Mouse (Mus musculus) limb, embryonic 14.5 days (tissue): ENCODE results near the gene Mark4. TPM values are rescaled to one million over a fixed set of nuclear protein-coding genes. Genes with fewer than 3 reads are reported as not detected.

Experiments used
- ATAC-seq: fragments of 200-750 bp; cut with Nextera tagmentation; 2 replicates; pipeline ENCODE4 v1.8.0; 2017; ENCODE audit warnings: low read depth, moderate number of reproducible peaks, moderate TSS enrichment; ENCODE audit not compliant: low FRiP score
- DNase-seq: peaks from one replicate; pipeline ENCODE4 v3.0.0-alpha.2; 2015; ENCODE audit warnings: low spot score
- H3K27ac ChIP-seq: fragments of 300-500 bp; sonication (generic); replicated peaks from 2 replicates; pipeline ENCODE4 v1.5.1; 2014; ENCODE audit warnings: low read depth, mild to moderate bottlenecking, low read length, moderate library complexity, mixed read lengths
- H3K27me3 ChIP-seq: fragments of 300-500 bp; sonication (generic); 2 replicates; pipeline ENCODE4 v1.6.1; 2014; ENCODE audit warnings: low read length, mixed read lengths; ENCODE audit not compliant: control insufficient read depth, insufficient read depth
- H3K36me3 ChIP-seq: fragments of 300-500 bp; sonication (generic); 2 replicates; pipeline ENCODE4 v1.6.1; 2014; ENCODE audit warnings: mild to moderate bottlenecking, low read length, moderate library complexity, mixed read lengths; ENCODE audit not compliant: control insufficient read depth, insufficient read depth
- H3K4me1 ChIP-seq: fragments of 300-500 bp; sonication (generic); 2 replicates; pipeline ENCODE4 v1.6.1; 2014; ENCODE audit warnings: antibody characterized with exemption, low read length, mixed read lengths; ENCODE audit not compliant: control insufficient read depth, insufficient read depth
- H3K4me2 ChIP-seq: fragments of 300-500 bp; sonication (generic); replicated peaks from 2 replicates; pipeline ENCODE4 v1.6.1; 2014; ENCODE audit warnings: low read depth, mild to moderate bottlenecking, low read length, moderate library complexity; ENCODE audit not compliant: severe bottlenecking
- H3K4me3 ChIP-seq: fragments of 300-500 bp; sonication (generic); replicated peaks from 2 replicates; pipeline ENCODE4 v1.5.1; 2014; ENCODE audit warnings: low read length
- H3K9ac ChIP-seq: fragments of 300-500 bp; sonication (generic); 2 replicates; pipeline ENCODE4 v1.6.1; 2014; ENCODE audit warnings: mild to moderate bottlenecking, low read depth, low read length, moderate library complexity; ENCODE audit not compliant: severe bottlenecking
- H3K9me3 ChIP-seq: fragments of 300-500 bp; sonication (generic); 2 replicates; pipeline ENCODE4 v1.6.1; 2016; ENCODE audit warnings: low read length; ENCODE audit not compliant: control insufficient read depth
- POLR2A ChIP-seq: fragments of 200-500 bp; IDR thresholded peaks from 2 replicates; pipeline ENCODE4 v1.8.0; 2012; ENCODE audit warnings: inconsistent platforms, mild to moderate bottlenecking, moderate library complexity, borderline replicate concordance; ENCODE audit not compliant: insufficient read depth, insufficient read length; ENCODE audit errors: extremely low read depth
- WGBS: fragments of 180-500 bp; shearing (Covaris S2); extraction: QIAGEN DNeasy Blood & Tissue Kit; methylation state at CpG from one replicate; pipeline ENCODE4 v1.1.7; 2014; 5-methylcytosine and 5-hydroxymethylcytosine counted together
- microRNA counts: library from miRNA; unstranded; fragments of <30 nt; microRNA quantifications from one replicate; lab custom pipeline; 2016
- microRNA-seq: library from miRNA; unstranded; fragments of <30 nt; microRNA quantifications from one replicate; pipeline ENCODE4, GENCODE M21; 2016
- polyA plus RNA-seq, 2 experiments: library from polyadenylated mRNA; depleted of rRNA in 1 of 2; stranded (reverse) in 1 of 2; unstranded in 1 of 2; fragments of >200 nt; fragmentation: Nextera tagmentation in 1 of 2; extraction: Ambion mirVana in 1 of 2; gene quantifications; 2 replicates each; pipeline versions ENCODE4 v1.2.1 to v1.2.3; 2012 to 2014

The Mark4 gene
- polyA plus RNA-seq, 2 experiments, result 11.5 to 34.8 TPM

DNA sequence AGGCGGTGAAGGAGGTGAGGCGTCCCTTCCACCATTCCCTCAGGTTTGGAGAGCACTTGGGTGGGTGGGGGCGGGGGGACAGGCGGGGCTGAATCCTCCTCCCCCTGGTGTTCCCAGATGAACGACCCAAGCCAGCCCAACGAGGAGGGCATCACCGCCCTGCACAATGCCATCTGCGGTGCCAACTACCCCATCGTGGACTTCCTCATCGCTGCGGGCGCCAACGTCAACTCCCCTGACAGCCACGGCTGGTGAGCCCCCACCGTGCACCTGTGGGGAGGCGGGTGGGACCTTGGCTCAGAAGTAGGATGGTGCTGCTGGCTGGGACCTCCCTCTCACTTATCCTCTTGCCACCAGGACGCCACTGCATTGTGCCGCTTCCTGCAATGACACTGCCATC lies 83.3 kb downstream of the Mark4 start:
- H3K9ac ChIP-seq, result no peak overlapping the region
- H3K9me3 ChIP-seq, result no peaks in the 10 kb centered on the region
- no peak overlapping the region for H3K4me2 ChIP-seq
- no peak overlapping the region for H3K27ac ChIP-seq
- ATAC-seq, result no peak
- H3K36me3 ChIP-seq, result peaks cover 26% of the 10 kb centered on the region; the same call in 1 of the 2 replicates
- WGBS, result 80% methylated on average over 18 of the region's 18 CpGs
- H3K4me3 ChIP-seq, result no peak overlapping the region
- H3K4me1 ChIP-seq, result no peaks in the 10 kb centered on the region
- no peaks in the 10 kb centered on the region for H3K27me3 ChIP-seq
- no peak for DNase-seq
- TF ChIP-seq POLR2A, result no peak

MicroRNAs encoded within 50 kb of the gene (microRNA counts, 519-probe panel; counts per million panel counts)
- not detected for microRNA mmu-miR-343 (lab: Ali Mortazavi, UCI)

Small RNA genes lying within 50 kb of the gene (microRNA-seq; reads per million reads assigned to microRNA genes)
- not detected for gene Mir343

Other genes starting within 250 kb of the Mark4 start
- 9.2 and 15.5 TPM in 2 replicates for gene Gpr4, start 246.3 kb downstream of the Mark4 start, polyA plus RNA-seq (2012; rRNA removed)
- gene Gpr4, start 246.3 kb downstream of the Mark4 start, polyA plus RNA-seq (2014; fragmentation: Nextera tagmentation; extraction: Ambion mirVana), result 4.0 and 4.4 TPM in 2 replicates
- gene Opa3, start 230.5 kb downstream of the Mark4 start, polyA plus RNA-seq (2012; rRNA removed), result 19.6 and 23.6 TPM in 2 replicates
- gene Opa3, start 230.5 kb downstream of the Mark4 start, polyA plus RNA-seq (2014; fragmentation: Nextera tagmentation; extraction: Ambion mirVana), result 27.5 and 31.7 TPM in 2 replicates
- gene Vasp, start 187.0 kb downstream of the Mark4 start, polyA plus RNA-seq (2012; rRNA removed), result 126 and 169 TPM in 2 replicates
- 66.7 and 67.0 TPM in 2 replicates for gene Vasp, start 187.0 kb downstream of the Mark4 start, polyA plus RNA-seq (2014; fragmentation: Nextera tagmentation; extraction: Ambion mirVana)
- not detected in 2 replicates for gene Ppm1n, start 178.8 kb downstream of the Mark4 start, polyA plus RNA-seq (2012; rRNA removed)
- gene Ppm1n, start 178.8 kb downstream of the Mark4 start, polyA plus RNA-seq (2014; fragmentation: Nextera tagmentation; extraction: Ambion mirVana), result not detected in 2 replicates
- gene Rtn2, start 176.2 kb downstream of the Mark4 start, polyA plus RNA-seq (2012; rRNA removed), result 44.3 and 59.4 TPM in 2 replicates
- 22.5 and 30.6 TPM in 2 replicates for gene Rtn2, start 176.2 kb downstream of the Mark4 start, polyA plus RNA-seq (2014; fragmentation: Nextera tagmentation; extraction: Ambion mirVana)
- gene Fosb, start 148.8 kb downstream of the Mark4 start, polyA plus RNA-seq (2012; rRNA removed), result 0.69 and 0.88 TPM in 2 replicates
- gene Fosb, start 148.8 kb downstream of the Mark4 start, polyA plus RNA-seq (2014; fragmentation: Nextera tagmentation; extraction: Ambion mirVana), result 0.14 and 0.28 TPM in 2 replicates
- 72.3 and 93.5 TPM in 2 replicates for gene Ercc1, start 114.0 kb downstream of the Mark4 start, polyA plus RNA-seq (2012; rRNA removed)
- 74.3 and 86.1 TPM in 2 replicates for gene Ercc1, start 114.0 kb downstream of the Mark4 start, polyA plus RNA-seq (2014; fragmentation: Nextera tagmentation; extraction: Ambion mirVana)
- gene Cd3eap, start 99.3 kb downstream of the Mark4 start, polyA plus RNA-seq (2012; rRNA removed), result 13.7 and 19.4 TPM in 2 replicates
- 25.2 and 28.7 TPM in 2 replicates for gene Cd3eap, start 99.3 kb downstream of the Mark4 start, polyA plus RNA-seq (2014; fragmentation: Nextera tagmentation; extraction: Ambion mirVana)
- 33.8 and 39.3 TPM in 2 replicates for gene Ppp1r13l, start 99.1 kb downstream of the Mark4 start, polyA plus RNA-seq (2012; rRNA removed)
- 15.3 and 16.8 TPM in 2 replicates for gene Ppp1r13l, start 99.1 kb downstream of the Mark4 start, polyA plus RNA-seq (2014; fragmentation: Nextera tagmentation; extraction: Ambion mirVana)
- 58.1 and 73.8 TPM in 2 replicates for gene Ercc2, start 76.8 kb downstream of the Mark4 start, polyA plus RNA-seq (2012; rRNA removed)
- 11.3 and 12.6 TPM in 2 replicates for gene Ercc2, start 76.8 kb downstream of the Mark4 start, polyA plus RNA-seq (2014; fragmentation: Nextera tagmentation; extraction: Ambion mirVana)
- 11.5 and 12.8 TPM in 2 replicates for gene Klc3, start 54.7 kb downstream of the Mark4 start, polyA plus RNA-seq (2012; rRNA removed)
- gene Klc3, start 54.7 kb downstream of the Mark4 start, polyA plus RNA-seq (2014; fragmentation: Nextera tagmentation; extraction: Ambion mirVana), result 12.5 and 15.2 TPM in 2 replicates
- 89.9 and 125 TPM in 2 replicates for gene Ckm, start 54.0 kb downstream of the Mark4 start, polyA plus RNA-seq (2012; rRNA removed)
- gene Ckm, start 54.0 kb downstream of the Mark4 start, polyA plus RNA-seq (2014; fragmentation: Nextera tagmentation; extraction: Ambion mirVana), result 35.4 and 91.5 TPM in 2 replicates
- gene Exoc3l2, start 4.5 kb upstream of the Mark4 start, polyA plus RNA-seq (2012; rRNA removed), result 3.5 and 4.9 TPM in 2 replicates
- gene Exoc3l2, start 4.5 kb upstream of the Mark4 start, polyA plus RNA-seq (2014; fragmentation: Nextera tagmentation; extraction: Ambion mirVana), result 1.6 and 1.9 TPM in 2 replicates
- gene Bloc1s3, start 49.5 kb upstream of the Mark4 start, polyA plus RNA-seq (2012; rRNA removed), result 6.2 and 8.8 TPM in 2 replicates
- gene Bloc1s3, start 49.5 kb upstream of the Mark4 start, polyA plus RNA-seq (2014; fragmentation: Nextera tagmentation; extraction: Ambion mirVana), result 1.2 and 1.3 TPM in 2 replicates
- gene Trappc6a, start 49.6 kb upstream of the Mark4 start, polyA plus RNA-seq (2012; rRNA removed), result 58.0 and 71.6 TPM in 2 replicates
- gene Trappc6a, start 49.6 kb upstream of the Mark4 start, polyA plus RNA-seq (2014; fragmentation: Nextera tagmentation; extraction: Ambion mirVana), result 70.2 and 79.8 TPM in 2 replicates
- gene Nkpd1, start 59.0 kb upstream of the Mark4 start, polyA plus RNA-seq (2012; rRNA removed), result 0.29 and 0.36 TPM in 2 replicates
- 0.17 and 0.22 TPM in 2 replicates for gene Nkpd1, start 59.0 kb upstream of the Mark4 start, polyA plus RNA-seq (2014; fragmentation: Nextera tagmentation; extraction: Ambion mirVana)
- gene Ppp1r37, start 104.3 kb upstream of the Mark4 start, polyA plus RNA-seq (2012; rRNA removed), result 84.9 and 118 TPM in 2 replicates
- 5.6 and 6.4 TPM in 2 replicates for gene Ppp1r37, start 104.3 kb upstream of the Mark4 start, polyA plus RNA-seq (2014; fragmentation: Nextera tagmentation; extraction: Ambion mirVana)
- 2.2 and 2.7 TPM in 2 replicates for gene Zfp296, start 118.5 kb upstream of the Mark4 start, polyA plus RNA-seq (2012; rRNA removed)
- 0.68 and 1.8 TPM in 2 replicates for gene Zfp296, start 118.5 kb upstream of the Mark4 start, polyA plus RNA-seq (2014; fragmentation: Nextera tagmentation; extraction: Ambion mirVana)
- 70.6 and 75.8 TPM in 2 replicates for gene Gemin7, start 118.8 kb upstream of the Mark4 start, polyA plus RNA-seq (2012; rRNA removed)
- 171 TPM in 2 replicates for gene Gemin7, start 118.8 kb upstream of the Mark4 start, polyA plus RNA-seq (2014; fragmentation: Nextera tagmentation; extraction: Ambion mirVana)
- 174 and 235 TPM in 2 replicates for gene Clasrp, start 145.7 kb upstream of the Mark4 start, polyA plus RNA-seq (2012; rRNA removed)
- 46.5 and 57.5 TPM in 2 replicates for gene Clasrp, start 145.7 kb upstream of the Mark4 start, polyA plus RNA-seq (2014; fragmentation: Nextera tagmentation; extraction: Ambion mirVana)
- 13.4 and 15.7 TPM in 2 replicates for gene Relb, start 170.6 kb upstream of the Mark4 start, polyA plus RNA-seq (2012; rRNA removed)
- 9.8 and 10.5 TPM in 2 replicates for gene Relb, start 170.6 kb upstream of the Mark4 start, polyA plus RNA-seq (2014; fragmentation: Nextera tagmentation; extraction: Ambion mirVana)
- gene Clptm1, start 206.2 kb upstream of the Mark4 start, polyA plus RNA-seq (2012; rRNA removed), result 68.8 and 85.9 TPM in 2 replicates
- gene Clptm1, start 206.2 kb upstream of the Mark4 start, polyA plus RNA-seq (2014; fragmentation: Nextera tagmentation; extraction: Ambion mirVana), result 90.2 and 95.4 TPM in 2 replicates
- 1.2 and 1.4 TPM in 2 replicates for gene Apoc2, start 219.1 kb upstream of the Mark4 start, polyA plus RNA-seq (2012; rRNA removed)
- gene Apoc2, start 219.1 kb upstream of the Mark4 start, polyA plus RNA-seq (2014; fragmentation: Nextera tagmentation; extraction: Ambion mirVana), result 1.5 TPM in 1 of 2 replicates, not detected in the other
- not detected in 2 replicates for gene Gm44805, start 222.6 kb upstream of the Mark4 start, polyA plus RNA-seq (2012; rRNA removed)
- not detected in 2 replicates for gene Gm44805, start 222.6 kb upstream of the Mark4 start, polyA plus RNA-seq (2014; fragmentation: Nextera tagmentation; extraction: Ambion mirVana)
- gene Apoc4, start 222.7 kb upstream of the Mark4 start, polyA plus RNA-seq (2012; rRNA removed), result 0.14 TPM in 1 of 2 replicates, not detected in the other
- gene Apoc4, start 222.7 kb upstream of the Mark4 start, polyA plus RNA-seq (2014; fragmentation: Nextera tagmentation; extraction: Ambion mirVana), result not detected in 2 replicates
- gene Apoc1, start 233.8 kb upstream of the Mark4 start, polyA plus RNA-seq (2012; rRNA removed), result 9.1 and 16.4 TPM in 2 replicates
- gene Apoc1, start 233.8 kb upstream of the Mark4 start, polyA plus RNA-seq (2014; fragmentation: Nextera tagmentation; extraction: Ambion mirVana), result 30.7 and 36.5 TPM in 2 replicates
- gene Apoe, start 240.4 kb upstream of the Mark4 start, polyA plus RNA-seq (2012; rRNA removed), result 365 and 376 TPM in 2 replicates
- 413 and 469 TPM in 2 replicates for gene Apoe, start 240.4 kb upstream of the Mark4 start, polyA plus RNA-seq (2014; fragmentation: Nextera tagmentation; extraction: Ambion mirVana)